Mouse (Mus musculus) MEL (cell line): ENCODE data around the gene Erf. TPM values are rescaled to one million over a fixed set of nuclear protein-coding genes. Genes with fewer than 3 reads are reported as not detected.

ENCODE experiments used
- DNase-seq: peaks from one replicate; pipeline ENCODE4 v3.0.0; 2011; ENCODE audit warnings: low read depth, low spot score
- H3K27ac ChIP-seq: 2 replicates; pipeline ENCODE4 v1.5.1; 2012; ENCODE audit warnings: low read depth, mild to moderate bottlenecking, control low read depth, low read length, moderate library complexity; ENCODE audit not compliant: control insufficient read depth
- H3K27me3 ChIP-seq, 2 experiments: fragments of 150-350 bp in 1 of 2; sonication (generic) in 1 of 2; 2 replicates each; pipeline ENCODE4 v1.6.1; 2012; ENCODE audit warnings: low read length in 2 of 2, mild to moderate bottlenecking in 2 of 2, improper control_type of control experiment in 1 of 2, moderate library complexity in 1 of 2; ENCODE audit not compliant: insufficient read depth in 2 of 2, control insufficient read depth in 1 of 2
- H3K36me3 ChIP-seq, 2 experiments: 2 replicates each; pipeline ENCODE4 v1.6.1; 2012 to 2014; ENCODE audit warnings: low read length in 2 of 2, improper control_type of control experiment in 1 of 2, inconsistent platforms in 1 of 2, mild to moderate bottlenecking in 1 of 2; ENCODE audit not compliant: insufficient read depth in 2 of 2, control insufficient read depth in 1 of 2
- H3K4me1 ChIP-seq, 2 experiments: fragments of 150-350 bp in 1 of 2; sonication (generic) in 1 of 2; 2 replicates each; pipeline ENCODE4 v1.6.1; 2012; ENCODE audit warnings: low read length in 2 of 2, improper control_type of control experiment in 1 of 2, mild to moderate bottlenecking in 1 of 2; ENCODE audit not compliant: insufficient read depth in 2 of 2, control insufficient read depth in 1 of 2
- H3K4me3 ChIP-seq, 2 experiments: fragments of 150-350 bp in 1 of 2; sonication (generic) in 1 of 2; 2 replicates each; pipeline ENCODE4 v1.5.1; 2012; ENCODE audit warnings: low read depth in 2 of 2, low read length in 2 of 2, mild to moderate bottlenecking in 2 of 2, moderate library complexity in 2 of 2, control low read depth in 1 of 2, improper control_type of control experiment in 1 of 2; ENCODE audit not compliant: control insufficient read depth in 1 of 2, insufficient read depth in 1 of 2
- H3K79me2 ChIP-seq: 2 replicates; pipeline ENCODE4 v1.6.1; 2012; ENCODE audit warnings: mild to moderate bottlenecking, low read length, moderate library complexity; ENCODE audit not compliant: control insufficient read depth, poor library complexity, insufficient read depth
- H3K9ac ChIP-seq: 2 replicates; pipeline ENCODE4 v1.6.1; 2012; ENCODE audit warnings: low read depth, mild to moderate bottlenecking, control low read depth, low read length, moderate library complexity; ENCODE audit not compliant: control insufficient read depth, poor library complexity, severe bottlenecking
- H3K9me3 ChIP-seq: fragments of 150-350 bp; sonication (generic); replicated peaks from 2 replicates; pipeline ENCODE4 v1.6.1; 2012; ENCODE audit warnings: mild to moderate bottlenecking, low read length, improper control_type of control experiment, moderate library complexity; ENCODE audit not compliant: insufficient read depth
- CHD2 ChIP-seq: IDR thresholded peaks from 2 replicates; pipeline ENCODE4 v1.6.1; 2011; ENCODE audit warnings: low read length, improper control_type of control experiment
- CTCF ChIP-seq, 3 experiments: IDR thresholded peaks in 2 of 3; conservative IDR thresholded peaks in 1 of 3; 2 replicates each; pipeline ENCODE4 v1.5.1; 2011 to 2012; ENCODE audit warnings: low read length in 3 of 3, low read depth in 2 of 3, mild to moderate bottlenecking in 2 of 3, improper control_type of control experiment in 1 of 3, inconsistent platforms in 1 of 3, mixed read lengths in 1 of 3, moderate library complexity in 1 of 3; ENCODE audit not compliant: control insufficient read depth in 1 of 3, insufficient read depth in 1 of 3, poor library complexity in 1 of 3, severe bottlenecking in 1 of 3
- HCFC1 ChIP-seq: IDR thresholded peaks from 2 replicates; pipeline ENCODE4 v1.6.1; 2012; ENCODE audit warnings: low read depth, mild to moderate bottlenecking, inconsistent platforms, low read length, improper control_type of control experiment, moderate library complexity
- MAZ ChIP-seq: IDR thresholded peaks from 2 replicates; pipeline ENCODE4 v1.6.1; 2012; ENCODE audit warnings: low read depth, mild to moderate bottlenecking, inconsistent platforms, low read length, improper control_type of control experiment
- MYC ChIP-seq: IDR thresholded peaks from 2 replicates; pipeline ENCODE4 v1.6.1; 2011; ENCODE audit warnings: low read depth, mild to moderate bottlenecking, low read length, improper control_type of control experiment, moderate library complexity
- NELFE ChIP-seq: IDR thresholded peaks from 2 replicates; pipeline ENCODE4 v1.6.1; 2011; ENCODE audit warnings: low read depth, low read length, improper control_type of control experiment
- POLR2A ChIP-seq, 2 experiments: IDR thresholded peaks; 2 replicates each; pipeline ENCODE4 v1.6.1; 2011 to 2012; ENCODE audit warnings: low read length in 2 of 2, mild to moderate bottlenecking in 2 of 2, control low read depth in 1 of 2, improper control_type of control experiment in 1 of 2, low read depth in 1 of 2, moderate library complexity in 1 of 2; ENCODE audit not compliant: control insufficient read depth in 1 of 2, insufficient read depth in 1 of 2, poor library complexity in 1 of 2
- SMC3 ChIP-seq: IDR thresholded peaks from 2 replicates; pipeline ENCODE4 v1.6.1; 2011; ENCODE audit warnings: low read depth, low read length, improper control_type of control experiment
- UBTF ChIP-seq: IDR thresholded peaks from 2 replicates; pipeline ENCODE4 v1.6.1; 2012; ENCODE audit warnings: low read depth, mild to moderate bottlenecking, inconsistent platforms, low read length, improper control_type of control experiment, moderate library complexity, borderline replicate concordance; ENCODE audit not compliant: insufficient read depth
- USF2 ChIP-seq, 2 experiments: IDR thresholded peaks; 2 replicates each; pipeline ENCODE4 v1.6.1; 2011 to 2012; ENCODE audit warnings: improper control_type of control experiment in 2 of 2, low read length in 2 of 2, borderline replicate concordance in 1 of 2, inconsistent platforms in 1 of 2, low read depth in 1 of 2, mild to moderate bottlenecking in 1 of 2; ENCODE audit not compliant: insufficient read depth in 1 of 2
- ZC3H11A ChIP-seq: IDR thresholded peaks from 2 replicates; pipeline ENCODE4 v1.6.1; 2012; ENCODE audit warnings: low read depth, mild to moderate bottlenecking, inconsistent platforms, low read length, improper control_type of control experiment
- ZKSCAN1 ChIP-seq: IDR thresholded peaks from 2 replicates; pipeline ENCODE4 v1.6.1; 2012; ENCODE audit warnings: low read depth, mild to moderate bottlenecking, inconsistent platforms, low read length, improper control_type of control experiment, moderate library complexity
- ZMIZ1 ChIP-seq: IDR thresholded peaks from 2 replicates; pipeline ENCODE4 v1.6.1; 2012; ENCODE audit warnings: low read depth, mild to moderate bottlenecking, inconsistent platforms, low read length, improper control_type of control experiment, moderate library complexity
- polyA plus RNA-seq, 2 experiments: library from polyadenylated mRNA; stranded (reverse) in 1 of 2; unstranded in 1 of 2; fragments of >175 nt in 1 of 2; fragments of >200 nt in 1 of 2; gene quantifications; 2 replicates each; pipeline versions ENCODE4 v1.2.1 to v1.2.4; 2012; ENCODE audit warnings: low replicate concordance in 2 of 2, low read depth in 1 of 2; ENCODE audit not compliant: insufficient read length in 2 of 2, insufficient read depth in 1 of 2, missing spikeins in 1 of 2
- total RNA-seq: library from RNA; depleted of rRNA; stranded (reverse); fragments of 300-350 nt; gene quantifications from 2 replicates; pipeline ENCODE4 v1.2.3, GENCODE M21; 2012

Erf gene
- total and polyA plus RNA-seq, 3 experiments, result 24.6 to 33.2 TPM; not detected in 1

GRCm38 (mm10) chr7:25277998-25278340 is 27.4 kb upstream of the Erf start (continued):
- no peak for TF ChIP-seq CHD2

GRCm38 (mm10) chr7:25277405-25277804 is 26.8 kb upstream of the Erf start:
- Histone ChIP-seq H3K27me3 (no peaks in the 10 kb centered on the region), H3K4me1 (peaks cover 36 to 61% of the 10 kb centered on the region in 2 experiments), H3K36me3 (peaks cover 0 to 56% of the 10 kb centered on the region in 2 experiments; a peak in 2 of 4 replicates), H3K27ac (peak overlapping the region; percentile 88), H3K9ac (peak overlapping the region; percentile 71), H3K79me2 (peaks cover 22% of the 10 kb centered on the region), H3K4me3 (peak overlapping the region in 1 of 2 experiments; percentile 34; a peak in 2 of 4 replicates), H3K9me3 (no peaks in the 10 kb centered on the region)
- TF ChIP-seq MAZ (no peak), NELFE (no peak), USF2 (IDR thresholded peaks at IDR 0.05; ENCODE audit: borderline replicate concordance in 1 of 2, insufficient read depth in 1 of 2, low read depth in 1 of 2, low read length in 2 of 2) (no peak), ZMIZ1 (no peak), UBTF (no peak), CTCF (IDR thresholded peaks at IDR 0.05 in 2 of 3, conservative IDR thresholded peaks at IDR 0.05 in 1 of 3; ENCODE audit: control insufficient read depth in 1 of 3, insufficient read depth in 1 of 3, low read depth in 2 of 3, low read length in 3 of 3, poor library complexity in 1 of 3, severe bottlenecking in 1 of 3) (no peak)
- DNase-seq, result no peak

GRCm38 (mm10) chr7:25275555-25276298 is 25.2 kb upstream of the Erf start:
- no peak for TF ChIP-seq HCFC1
- 0 out of 4 replicates have a peak, but pooled peaks of 1 of the 2 experiments have one; percentile 13 for TF ChIP-seq POLR2A (IDR thresholded peaks at IDR 0.05; ENCODE audit: control insufficient read depth in 1 of 2, insufficient read depth in 1 of 2, low read depth in 1 of 2, low read length in 2 of 2, poor library complexity in 1 of 2)
- TF ChIP-seq CTCF (IDR thresholded peaks at IDR 0.05 in 2 of 3, conservative IDR thresholded peaks at IDR 0.05 in 1 of 3; ENCODE audit: control insufficient read depth in 1 of 3, insufficient read depth in 1 of 3, low read depth in 2 of 3, low read length in 3 of 3, poor library complexity in 1 of 3, severe bottlenecking in 1 of 3), result no peak
- peaks cover 23% of the 10 kb centered on the region for H3K79me2 ChIP-seq
- no peak overlapping the region for H3K4me3 ChIP-seq
- H3K9ac ChIP-seq, result peak overlapping the region; percentile 6
- H3K9me3 ChIP-seq, result no peaks in the 10 kb centered on the region
- no peaks in the 10 kb centered on the region for H3K27me3 ChIP-seq
- H3K4me1 ChIP-seq, result peaks cover 29 to 55% of the 10 kb centered on the region in 2 experiments
- peaks cover 0 to 49% of the 10 kb centered on the region in 2 experiments; a peak in 2 of 4 replicates for H3K36me3 ChIP-seq
- no peak overlapping the region; the same call in 1 of the 2 replicates for H3K27ac ChIP-seq
- DNase-seq, result no peak

GRCm38 (mm10) chr7:25274996-25275395 is 24.4 kb upstream of the Erf start:
- DNase-seq, result no peak
- peak overlapping the region; percentile 52 for H3K9ac ChIP-seq
- no peak overlapping the region for H3K4me3 ChIP-seq
- no peaks in the 10 kb centered on the region for H3K9me3 ChIP-seq
- no peaks in the 10 kb centered on the region for H3K27me3 ChIP-seq
- TF ChIP-seq MYC (no peak), SMC3 (no peak), ZC3H11A (no peak), CHD2 (no peak), ZKSCAN1 (no peak), POLR2A (IDR thresholded peaks at IDR 0.05; ENCODE audit: control insufficient read depth in 1 of 2, insufficient read depth in 1 of 2, low read depth in 1 of 2, low read length in 2 of 2, poor library complexity in 1 of 2) (no peak)
- H3K36me3 ChIP-seq, result peaks cover 0 to 48% of the 10 kb centered on the region in 2 experiments; a peak in 2 of 4 replicates
- peaks cover 29 to 56% of the 10 kb centered on the region in 2 experiments for H3K4me1 ChIP-seq
- H3K27ac ChIP-seq, result peak overlapping the region; percentile 94
- H3K79me2 ChIP-seq, result peaks cover 28% of the 10 kb centered on the region
